Comparison of ENCODE assay signal across 7 mouse cellular contexts in genomic region chr4:134101979-134102741, GRCm38 (mm10). TPM values are rescaled to one million over a fixed set of nuclear protein-coding genes. Genes with fewer than 3 reads are reported as not detected.
DNase-seq lines count a peak whose midpoint lies in the region; ATAC-seq and TF ChIP-seq lines count a peak whose summit lies in the region.

Ubxn11 (plus strand) TSS chr4:134102570.

- no peaks in the 10 kb centered on the region for H3K36me3 ChIP-seq in embryonic facial prominence, embryonic 10.5 days (replicated peaks)
- no peaks in the 10 kb centered on the region for H3K36me3 ChIP-seq in intestine, postnatal 0 days (ENCODE audit: control insufficient read depth, insufficient read depth)
- no peaks in the 10 kb centered on the region for H3K36me3 ChIP-seq in midbrain, embryonic 12.5 days
- no peaks in the 10 kb centered on the region for H3K36me3 ChIP-seq in small intestine, adult 2 months (ENCODE audit: control insufficient read depth, insufficient read depth, low read length)

- no peak for TF ChIP-seq POLR2A in small intestine, adult 2 months (IDR thresholded peaks at IDR 0.05; ENCODE audit: low read depth, low read length)

- H3K27me3 ChIP-seq in embryonic facial prominence, embryonic 10.5 days (replicated peaks; ENCODE audit: low read depth, poor library complexity, severe bottlenecking): no peaks in the 10 kb centered on the region
- no peaks in the 10 kb centered on the region for H3K27me3 ChIP-seq in intestine, postnatal 0 days (replicated peaks; ENCODE audit: control insufficient read depth, insufficient read depth, low read length)
- H3K27me3 ChIP-seq in midbrain, embryonic 12.5 days: no peaks in the 10 kb centered on the region
- no peaks in the 10 kb centered on the region for H3K27me3 ChIP-seq in small intestine, adult 2 months (ENCODE audit: control insufficient read depth, insufficient read depth, low read length)

- H3K9ac ChIP-seq in intestine, postnatal 0 days (ENCODE audit: low read depth, low read length): 0 out of 2 replicates have a peak within 1 kb of the TSS, but pooled peaks have one; percentile 24
- peak within 1 kb of the TSS; percentile 64 for H3K9ac ChIP-seq in midbrain, embryonic 12.5 days (replicated peaks)

- peak; percentile 91 for DNase-seq in adrenal gland, postnatal 10 days
- peak; percentile 92 for DNase-seq in embryonic facial prominence, embryonic 10.5 days (ENCODE audit: low spot score)
- no peak for DNase-seq in gonadal fat pad, adult 2 months (ENCODE audit: low read depth)
- DNase-seq in left cerebral cortex, postnatal 4 days: peak; percentile 86

- no peak for TF ChIP-seq CTCF in intestine, postnatal 0 days (IDR thresholded peaks at IDR 0.05; ENCODE audit: low read depth)
- TF ChIP-seq CTCF in small intestine, adult 2 months (IDR thresholded peaks at IDR 0.05; ENCODE audit: extremely low read depth, insufficient read length, insufficient replicate concordance, low read depth, low read length): no peak

- peak within 1 kb of the TSS; percentile 81 for H3K27ac ChIP-seq in embryonic facial prominence, embryonic 10.5 days (replicated peaks)
- H3K27ac ChIP-seq in intestine, postnatal 0 days (ENCODE audit: low read depth, low read length): no peak within 1 kb of the TSS
- peak within 1 kb of the TSS; percentile 10; the same call in 1 of the 2 replicates for H3K27ac ChIP-seq in midbrain, embryonic 12.5 days (replicated peaks)
- no peak within 1 kb of the TSS for H3K27ac ChIP-seq in small intestine, adult 2 months (ENCODE audit: insufficient read depth, low read depth, low read length)

- intact Hi-C loops in left cerebral cortex, postnatal 4 days (cut with DNase I): no loop called here

- WGBS in embryonic facial prominence, embryonic 10.5 days: 16% methylated on average over 34 of the region's 34 CpGs
- 18% methylated on average over 34 of the region's 34 CpGs for WGBS in intestine, postnatal 0 days
- 17% methylated on average over 34 of the region's 34 CpGs for WGBS in midbrain, embryonic 12.5 days
- 17% methylated on average over 34 of the region's 34 CpGs for WGBS in small intestine, adult 2 months

- ATAC-seq in intestine, postnatal 0 days: peak; percentile 88
- ATAC-seq in midbrain, embryonic 12.5 days (ENCODE audit: low FRiP score, low read depth): peak; percentile 98

- no peaks in the 10 kb centered on the region for H3K9me3 ChIP-seq in embryonic facial prominence, embryonic 10.5 days
- no peaks in the 10 kb centered on the region for H3K9me3 ChIP-seq in intestine, postnatal 0 days (ENCODE audit: control insufficient read depth)
- H3K9me3 ChIP-seq in midbrain, embryonic 12.5 days: no peaks in the 10 kb centered on the region

- peaks cover 18% of the 10 kb centered on the region for H3K4me1 ChIP-seq in embryonic facial prominence, embryonic 10.5 days
- no peaks in the 10 kb centered on the region; the same call in 1 of the 2 replicates for H3K4me1 ChIP-seq in intestine, postnatal 0 days (replicated peaks; ENCODE audit: control insufficient read depth, insufficient read depth, low read length)
- peaks cover 5% of the 10 kb centered on the region; the same call in 1 of the 2 replicates for H3K4me1 ChIP-seq in midbrain, embryonic 12.5 days
- H3K4me1 ChIP-seq in small intestine, adult 2 months (ENCODE audit: control insufficient read depth, insufficient read depth, insufficient read length, low read length): peaks cover 5% of the 10 kb centered on the region; the same call in 1 of the 2 replicates

- peak within 1 kb of the TSS; percentile 81 for H3K4me3 ChIP-seq in embryonic facial prominence, embryonic 10.5 days
- peak within 1 kb of the TSS; percentile 57 for H3K4me3 ChIP-seq in intestine, postnatal 0 days (ENCODE audit: low read depth, low read length)
- peak within 1 kb of the TSS; percentile 69 for H3K4me3 ChIP-seq in midbrain, embryonic 12.5 days
- peak within 1 kb of the TSS; percentile 83 for H3K4me3 ChIP-seq in small intestine, adult 2 months (ENCODE audit: low read depth, low read length)

- peak within 1 kb of the TSS; percentile 64 for H3K4me2 ChIP-seq in intestine, postnatal 0 days (replicated peaks; ENCODE audit: low read depth)
- H3K4me2 ChIP-seq in midbrain, embryonic 12.5 days (replicated peaks): peak within 1 kb of the TSS; percentile 67

RNA-seq across cellular contexts. Expression of gene Ubxn11, which starts in this region (rescaled TPM):
- 1 to 10 TPM; 4.1 to 7.5 TPM for total RNA-seq in adrenal gland, postnatal 10 days (2021)
- polyA plus RNA-seq in embryonic facial prominence, embryonic 10.5 days (2016; fragmentation: Nextera tagmentation; extraction: Ambion mirVana): 4.5 and 7.1 TPM in 2 replicates
- 22.2 and 28.3 TPM in 2 replicates for polyA plus RNA-seq in gonadal fat pad, adult 2 months (2012; rRNA removed)
- polyA plus RNA-seq in intestine, postnatal 0 days (2015; fragmentation: Nextera tagmentation; extraction: Ambion mirVana): 0.88 and 1.5 TPM in 2 replicates
- 10 to 100 TPM; 16.9 to 24.0 TPM for total RNA-seq in left cerebral cortex, postnatal 4 days (2021)
- 6.6 and 6.7 TPM in 2 replicates for polyA plus RNA-seq in midbrain, embryonic 12.5 days (2016; fragmentation: Nextera tagmentation; extraction: Ambion mirVana)
- polyA plus RNA-seq in small intestine, adult 2 months (2012; rRNA removed): 2.8 and 4.5 TPM in 2 replicates

Comparison
In these comparisons a context has a peak if more than half of its experiments do, and no peak if none do; other contexts are left out.
1. H3K27ac ChIP-seq: peak in embryonic facial prominence, embryonic 10.5 days (single experiment) and midbrain, embryonic 12.5 days (single experiment); none in intestine, postnatal 0 days (single experiment) and small intestine, adult 2 months (single experiment).
2. Peak in every context shown above with its lines, with median percentiles within 50 percentile points of each other: H3K4me3 ChIP-seq.